Mouse (Mus musculus): ENCODE data around the gene Snx7.

DNA sequence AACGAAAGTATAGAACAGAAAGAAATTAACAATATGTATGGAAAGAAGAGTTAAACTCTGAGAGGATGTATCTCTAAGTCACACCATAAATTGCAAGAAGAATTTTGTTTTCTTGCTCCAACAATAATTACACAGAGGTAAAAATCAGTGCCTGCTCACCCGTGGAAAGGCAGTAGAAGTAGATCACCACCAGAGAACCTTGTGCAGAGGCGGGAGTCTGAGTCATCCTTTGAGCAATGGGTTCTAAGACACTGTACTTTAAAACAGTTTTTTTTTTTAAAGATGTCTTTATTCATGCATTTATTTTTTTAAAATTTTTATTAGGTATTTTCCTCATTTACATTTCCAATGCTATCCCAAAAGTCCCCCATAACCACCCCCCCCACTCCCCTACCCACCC, 9.7 kb downstream of the Snx7 start:
- TF ChIP-seq POLR2A (IDR thresholded peaks at IDR 0.05; ENCODE audit: borderline replicate concordance, insufficient read depth, low read length) (no peak), CTCF (IDR thresholded peaks at IDR 0.05; ENCODE audit: borderline replicate concordance, insufficient read depth, low read depth, low read length) (no peak)

All from cerebellum, adult 2 months (tissue).